Mouse (Mus musculus): ENCODE data around the gene Aqr. TPM values are rescaled to one million over a fixed set of nuclear protein-coding genes. Genes with fewer than 3 reads are reported as not detected.

The Aqr gene
- polyA plus RNA-seq, 1 experiment from 2014 or later = 46.6 TPM

GRCm38 (mm10) chr2:114052696-114053598, 133.9 kb downstream of the Aqr start, which contains the start of gene Actc1:
Gene Actc1 (minus strand): TSS chr2:114053548.
- 28% methylated on average over 12 of the region's 14 CpGs for WGBS
- no peak within 1 kb of the TSS for H3K9ac ChIP-seq
- ATAC-seq = peak; percentile 55; the same call in 1 of the 2 replicates
- no peaks in the 10 kb centered on the region for H3K9me3 ChIP-seq
- peaks cover 9% of the 10 kb centered on the region; the same call in 1 of the 2 replicates for H3K4me1 ChIP-seq (replicated peaks)
- H3K4me2 ChIP-seq (replicated peaks) = peak within 1 kb of the TSS; percentile 46
- H3K27me3 ChIP-seq (replicated peaks) = no peaks in the 10 kb centered on the region
- H3K36me3 ChIP-seq = no peaks in the 10 kb centered on the region
- H3K4me3 ChIP-seq (replicated peaks) = 0 out of 2 replicates have a peak within 1 kb of the TSS, but pooled peaks have one; percentile 2
- H3K27ac ChIP-seq = no peak within 1 kb of the TSS

DNA sequence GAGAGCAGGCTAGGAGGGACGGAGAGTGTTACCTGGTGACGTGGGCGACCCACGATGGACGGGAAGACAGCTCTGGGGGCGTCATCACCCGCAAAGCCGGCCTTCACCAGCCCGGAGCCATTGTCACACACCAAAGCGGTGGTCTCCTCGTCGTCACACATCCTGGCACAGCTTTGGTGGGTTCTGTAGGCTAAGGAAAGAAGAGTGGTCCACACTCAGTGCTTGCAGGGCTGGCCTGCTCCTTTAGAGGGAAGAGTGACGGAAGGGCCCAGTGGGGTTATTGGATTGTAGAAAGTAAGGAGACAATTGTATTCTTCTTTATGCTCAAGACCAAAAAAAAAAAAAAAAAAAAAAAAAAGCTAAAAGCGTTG, 135.0 kb downstream of the Aqr start:
- ATAC-seq = no peak

More for the DNA sequence above, 135.0 kb downstream of the Aqr start:
- H3K36me3 ChIP-seq = no peaks in the 10 kb centered on the region
- H3K9ac ChIP-seq = no peak overlapping the region
- 96% methylated on average over 13 of the region's 14 CpGs for WGBS
- no peak overlapping the region for H3K4me3 ChIP-seq (replicated peaks)
- H3K9me3 ChIP-seq = no peaks in the 10 kb centered on the region
- H3K27me3 ChIP-seq (replicated peaks) = no peaks in the 10 kb centered on the region
- no peak overlapping the region for H3K4me2 ChIP-seq (replicated peaks)
- H3K27ac ChIP-seq = no peak overlapping the region
- H3K4me1 ChIP-seq (replicated peaks) = 0 out of 2 replicates have a peak, but pooled peaks cover 4% of the 10 kb centered on the region

Other genes with a start within 250 kb of the Aqr start
- 0.71 and 0.80 TPM in 2 replicates for gene Gjd2, start 173.4 kb downstream of the Aqr start, polyA plus RNA-seq (2015; fragmentation: Nextera tagmentation; extraction: Ambion mirVana)
- 33.5 and 40.1 TPM in 2 replicates for gene Actc1, start 133.5 kb downstream of the Aqr start, polyA plus RNA-seq (2015; fragmentation: Nextera tagmentation; extraction: Ambion mirVana)
- 3.9 and 4.0 TPM in 2 replicates for gene Zfp770, start 14.4 kb upstream of the Aqr start, polyA plus RNA-seq (2015; fragmentation: Nextera tagmentation; extraction: Ambion mirVana)